Mouse (Mus musculus): ENCODE measurements at regions not wholly inside any gene's neighbourhood (a gene's known extent, or its start where the extent isn't known, plus 50 kb on each side); places are given as distances from the start of the nearest gene placed in this dataset.
A peak's percentile ranks its signal among the peaks of the same experiment; 100 is the strongest.

GRCm38 (mm10) chr12:9165367-9165940, 135.7 kb downstream of the Ttc32 start:
- H3K4me3 ChIP-seq (ENCODE audit: low read depth, low read length): no peak overlapping the region
- H3K27ac ChIP-seq (ENCODE audit: low read depth, low read length): no peak overlapping the region
- H3K9ac ChIP-seq (ENCODE audit: low read length): no peak overlapping the region
- DNase-seq (ENCODE audit: low spot score) (no peak), ATAC-seq (replicated peaks; ENCODE audit: low FRiP score) (no peak)
- no peaks in the 10 kb centered on the region for H3K4me1 ChIP-seq (replicated peaks; ENCODE audit: control insufficient read depth, insufficient read depth, low read length)
- H3K27me3 ChIP-seq (ENCODE audit: control insufficient read depth, insufficient read depth, low read length): no peaks in the 10 kb centered on the region
- no peak overlapping the region for H3K4me2 ChIP-seq (ENCODE audit: low read depth, low read length, severe bottlenecking)
- WGBS: 84% methylated on average over 4 of the region's 4 CpGs
- H3K9me3 ChIP-seq (ENCODE audit: control insufficient read depth, low read length): no peaks in the 10 kb centered on the region
- H3K36me3 ChIP-seq (ENCODE audit: control insufficient read depth, insufficient read depth, low read length): no peaks in the 10 kb centered on the region

- no peak overlapping the region for H3K4me3 ChIP-seq (ENCODE audit: low read depth, low read length)
- H3K27me3 ChIP-seq (ENCODE audit: control insufficient read depth, insufficient read depth, low read length): no peaks in the 10 kb centered on the region
- no peak overlapping the region for H3K9ac ChIP-seq (ENCODE audit: low read length)
- no peak overlapping the region for H3K4me2 ChIP-seq (ENCODE audit: low read depth, low read length, severe bottlenecking)
- no peaks in the 10 kb centered on the region for H3K36me3 ChIP-seq (ENCODE audit: control insufficient read depth, insufficient read depth, low read length)
- ATAC-seq (replicated peaks; ENCODE audit: low FRiP score) (peak; percentile 92), DNase-seq (ENCODE audit: low spot score) (peak; percentile 84)
- no peaks in the 10 kb centered on the region for H3K4me1 ChIP-seq (replicated peaks; ENCODE audit: control insufficient read depth, insufficient read depth, low read length)
- H3K9me3 ChIP-seq (ENCODE audit: control insufficient read depth, low read length): no peaks in the 10 kb centered on the region
- WGBS: 53% methylated on average over 10 of the region's 10 CpGs
- no peak overlapping the region for H3K27ac ChIP-seq (ENCODE audit: low read depth, low read length)
These were observed 136.6 kb downstream of the Ttc32 start for GRCm38 (mm10) chr12:9166218-9166908.

- Histone ChIP-seq H3K9ac (ENCODE audit: low read length) (no peak overlapping the region), H3K27me3 (ENCODE audit: control insufficient read depth, insufficient read depth, low read length) (no peaks in the 10 kb centered on the region), H3K9me3 (ENCODE audit: control insufficient read depth, low read length) (no peaks in the 10 kb centered on the region), H3K4me1 (replicated peaks; ENCODE audit: control insufficient read depth, insufficient read depth, low read length) (no peaks in the 10 kb centered on the region), H3K4me3 (ENCODE audit: low read depth, low read length) (no peak overlapping the region), H3K36me3 (ENCODE audit: control insufficient read depth, insufficient read depth, low read length) (no peaks in the 10 kb centered on the region), H3K4me2 (ENCODE audit: low read depth, low read length, severe bottlenecking) (no peak overlapping the region), H3K27ac (ENCODE audit: low read depth, low read length) (no peak overlapping the region)
- ATAC-seq (replicated peaks; ENCODE audit: low FRiP score): no peak
- DNase-seq (ENCODE audit: low spot score): no peak
- 81% methylated on average over 3 of the region's 3 CpGs for WGBS
These were observed 139.2 kb downstream of the Ttc32 start for GRCm38 (mm10) chr12:9169008-9169407.

- DNase-seq (ENCODE audit: low spot score): no peak
- H3K27ac ChIP-seq (ENCODE audit: low read depth, low read length): no peak overlapping the region
- H3K36me3 ChIP-seq (ENCODE audit: control insufficient read depth, insufficient read depth, low read length): no peaks in the 10 kb centered on the region
- H3K4me2 ChIP-seq (ENCODE audit: low read depth, low read length, severe bottlenecking): no peak overlapping the region
- no peak for ATAC-seq (replicated peaks; ENCODE audit: low FRiP score)
- 30% methylated on average over 1 of the region's 1 CpGs for WGBS
- no peak overlapping the region for H3K4me3 ChIP-seq (ENCODE audit: low read depth, low read length)
- no peaks in the 10 kb centered on the region for H3K9me3 ChIP-seq (ENCODE audit: control insufficient read depth, low read length)
- H3K9ac ChIP-seq (ENCODE audit: low read length): no peak overlapping the region
- no peaks in the 10 kb centered on the region for H3K4me1 ChIP-seq (replicated peaks; ENCODE audit: control insufficient read depth, insufficient read depth, low read length)
- no peaks in the 10 kb centered on the region for H3K27me3 ChIP-seq (ENCODE audit: control insufficient read depth, insufficient read depth, low read length)
These were observed 143.9 kb downstream of the Ttc32 start for GRCm38 (mm10) chr12:9173680-9174079.

GRCm38 (mm10) chr12:9174327-9174726, 144.5 kb downstream of the Ttc32 start:
- Histone ChIP-seq H3K4me3 (ENCODE audit: low read depth, low read length) (no peak overlapping the region), H3K4me2 (ENCODE audit: low read depth, low read length, severe bottlenecking) (no peak overlapping the region), H3K9me3 (ENCODE audit: control insufficient read depth, low read length) (no peaks in the 10 kb centered on the region), H3K4me1 (replicated peaks; ENCODE audit: control insufficient read depth, insufficient read depth, low read length) (no peaks in the 10 kb centered on the region), H3K36me3 (ENCODE audit: control insufficient read depth, insufficient read depth, low read length) (no peaks in the 10 kb centered on the region), H3K27me3 (ENCODE audit: control insufficient read depth, insufficient read depth, low read length) (no peaks in the 10 kb centered on the region), H3K27ac (ENCODE audit: low read depth, low read length) (no peak overlapping the region), H3K9ac (ENCODE audit: low read length) (no peak overlapping the region)
- 47% methylated on average over 9 of the region's 9 CpGs for WGBS
- no peak for ATAC-seq (replicated peaks; ENCODE audit: low FRiP score)
- no peak for DNase-seq (ENCODE audit: low spot score)

GRCm38 (mm10) chr12:9176198-9176597, 146.4 kb downstream of the Ttc32 start:
- Histone ChIP-seq H3K9ac (ENCODE audit: low read length) (no peak overlapping the region), H3K36me3 (ENCODE audit: control insufficient read depth, insufficient read depth, low read length) (no peaks in the 10 kb centered on the region), H3K4me1 (replicated peaks; ENCODE audit: control insufficient read depth, insufficient read depth, low read length) (no peaks in the 10 kb centered on the region), H3K27ac (ENCODE audit: low read depth, low read length) (no peak overlapping the region), H3K27me3 (ENCODE audit: control insufficient read depth, insufficient read depth, low read length) (no peaks in the 10 kb centered on the region), H3K4me2 (ENCODE audit: low read depth, low read length, severe bottlenecking) (no peak overlapping the region), H3K9me3 (ENCODE audit: control insufficient read depth, low read length) (no peaks in the 10 kb centered on the region), H3K4me3 (ENCODE audit: low read depth, low read length) (no peak overlapping the region)
- WGBS: 78% methylated on average over 2 of the region's 2 CpGs
- ATAC-seq (replicated peaks; ENCODE audit: low FRiP score) (no peak), DNase-seq (ENCODE audit: low spot score) (no peak)

GRCm38 (mm10) chr12:9178626-9179025, 148.8 kb downstream of the Ttc32 start:
- Histone ChIP-seq H3K4me1 (replicated peaks; ENCODE audit: control insufficient read depth, insufficient read depth, low read length) (no peaks in the 10 kb centered on the region), H3K9ac (ENCODE audit: low read length) (no peak overlapping the region), H3K9me3 (ENCODE audit: control insufficient read depth, low read length) (no peaks in the 10 kb centered on the region), H3K27me3 (ENCODE audit: control insufficient read depth, insufficient read depth, low read length) (no peaks in the 10 kb centered on the region), H3K4me3 (ENCODE audit: low read depth, low read length) (no peak overlapping the region), H3K36me3 (ENCODE audit: control insufficient read depth, insufficient read depth, low read length) (no peaks in the 10 kb centered on the region), H3K27ac (ENCODE audit: low read depth, low read length) (no peak overlapping the region), H3K4me2 (ENCODE audit: low read depth, low read length, severe bottlenecking) (no peak overlapping the region)
- peak; percentile 57 for DNase-seq (ENCODE audit: low spot score)
- ATAC-seq (replicated peaks; ENCODE audit: low FRiP score): 0 out of 2 replicates have a peak, but pooled peaks have one; percentile 18
- 69% methylated on average over 4 of the region's 4 CpGs for WGBS

- H3K4me2 ChIP-seq (ENCODE audit: low read depth, low read length, severe bottlenecking): no peak overlapping the region
- no peak for DNase-seq (ENCODE audit: low spot score)
- H3K4me3 ChIP-seq (ENCODE audit: low read depth, low read length): no peak overlapping the region
- H3K27me3 ChIP-seq (ENCODE audit: control insufficient read depth, insufficient read depth, low read length): no peaks in the 10 kb centered on the region
- no peaks in the 10 kb centered on the region for H3K4me1 ChIP-seq (replicated peaks; ENCODE audit: control insufficient read depth, insufficient read depth, low read length)
- H3K27ac ChIP-seq (ENCODE audit: low read depth, low read length): no peak overlapping the region
- no peak overlapping the region for H3K9ac ChIP-seq (ENCODE audit: low read length)
- WGBS: 77% methylated on average over 4 of the region's 4 CpGs
- H3K9me3 ChIP-seq (ENCODE audit: control insufficient read depth, low read length): no peaks in the 10 kb centered on the region
- ATAC-seq (replicated peaks; ENCODE audit: low FRiP score): no peak
- no peaks in the 10 kb centered on the region for H3K36me3 ChIP-seq (ENCODE audit: control insufficient read depth, insufficient read depth, low read length)
These were observed 150.9 kb downstream of the Ttc32 start for GRCm38 (mm10) chr12:9180677-9181076.

- WGBS: 70% methylated on average over 5 of the region's 5 CpGs
- Histone ChIP-seq H3K4me3 (ENCODE audit: low read depth, low read length) (no peak overlapping the region), H3K27ac (ENCODE audit: low read depth, low read length) (no peak overlapping the region), H3K36me3 (ENCODE audit: control insufficient read depth, insufficient read depth, low read length) (no peaks in the 10 kb centered on the region), H3K4me2 (ENCODE audit: low read depth, low read length, severe bottlenecking) (no peak overlapping the region), H3K9me3 (ENCODE audit: control insufficient read depth, low read length) (no peaks in the 10 kb centered on the region), H3K9ac (ENCODE audit: low read length) (no peak overlapping the region), H3K4me1 (replicated peaks; ENCODE audit: control insufficient read depth, insufficient read depth, low read length) (no peaks in the 10 kb centered on the region), H3K27me3 (ENCODE audit: control insufficient read depth, insufficient read depth, low read length) (no peaks in the 10 kb centered on the region)
- ATAC-seq (replicated peaks; ENCODE audit: low FRiP score) (no peak), DNase-seq (ENCODE audit: low spot score) (no peak)
These were observed 161.9 kb downstream of the Ttc32 start for GRCm38 (mm10) chr12:9191721-9192120.
